Mouse (Mus musculus) testis, postnatal 14 days (tissue): Measurements from ENCODE around the gene Myl6b.
"Not testable (repeated sequence)": the region's sequence is repeated elsewhere in the genome, so short reads cannot be mapped to it uniquely, and the experiment has no call there.

Experiments
- DNase-seq: peaks from one replicate; pipeline ENCODE4 v3.0.0; 2021; ENCODE audit warnings: low spot score

Myl6b gene

GRCm38 (mm10) chr10:128518833-128519232 lies 20.3 kb upstream of the Myl6b start:
- no peak for DNase-seq

- no peak for DNase-seq
Observed at GRCm38 (mm10) chr10:128516677-128517076, 18.2 kb upstream of the Myl6b start.

- DNase-seq = no peak
Observed at GRCm38 (mm10) chr10:128516029-128516428, 17.5 kb upstream of the Myl6b start.

DNA sequence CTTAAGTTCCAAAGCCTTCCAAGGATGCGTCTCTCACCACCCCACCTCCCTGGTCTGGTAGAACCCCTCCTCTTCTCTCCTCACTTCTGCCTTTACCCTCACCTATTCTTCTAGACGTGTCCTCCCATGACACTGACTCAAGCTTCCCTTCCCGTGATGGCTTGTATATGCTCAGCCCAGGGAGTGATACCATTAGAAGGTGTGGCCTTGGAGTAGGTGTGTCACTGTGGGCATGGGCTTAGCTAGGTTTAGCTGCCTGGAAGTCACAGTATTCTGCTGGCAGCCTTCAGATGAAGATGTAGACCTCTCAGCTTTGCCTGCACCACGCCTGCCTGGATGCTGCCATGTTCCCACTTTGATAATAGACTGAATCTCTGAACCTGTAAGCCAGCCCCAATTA lies 16.6 kb upstream of the Myl6b start:
- no peak for DNase-seq

DNA sequence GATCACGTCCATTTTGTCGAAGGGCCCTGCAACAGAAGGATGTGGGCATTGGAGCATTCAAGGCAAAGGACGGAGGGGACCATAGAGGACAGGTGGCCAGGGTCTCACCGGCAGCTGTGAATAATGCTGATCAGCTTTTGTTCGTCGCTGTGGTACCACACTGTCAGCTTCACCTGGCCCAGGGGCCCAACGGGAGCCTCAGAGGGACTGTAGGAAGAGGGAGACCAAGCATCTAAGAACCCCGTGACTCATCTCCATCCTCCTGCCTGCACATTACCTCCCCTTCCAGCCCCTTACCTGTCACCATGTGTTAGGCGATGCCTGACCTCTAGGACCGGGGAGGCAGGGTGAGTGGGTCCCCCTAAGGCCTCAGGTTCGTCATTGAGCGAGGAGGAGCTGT lies 13.3 kb upstream of the Myl6b start:
- no peak for DNase-seq

DNA sequence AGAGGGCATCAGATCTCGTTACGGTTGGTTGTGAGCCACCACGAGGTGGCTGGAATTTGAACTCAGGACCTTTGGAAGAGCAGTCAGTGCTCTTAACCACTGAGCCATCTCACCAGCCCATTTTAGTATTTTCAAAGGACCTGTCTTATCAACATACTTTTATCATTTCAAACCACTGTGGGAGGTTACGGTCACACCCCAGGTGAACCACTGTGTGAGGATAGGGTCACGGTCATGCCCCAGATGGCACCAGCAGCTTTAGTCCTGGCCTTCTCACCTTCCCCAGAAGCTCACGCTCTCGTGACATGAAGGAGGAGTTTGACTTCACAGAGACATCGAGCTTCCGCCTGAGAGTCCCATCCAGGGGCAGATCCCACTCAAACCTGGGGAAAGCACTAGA lies 12.7 kb upstream of the Myl6b start:
- DNase-seq = no peak

DNA sequence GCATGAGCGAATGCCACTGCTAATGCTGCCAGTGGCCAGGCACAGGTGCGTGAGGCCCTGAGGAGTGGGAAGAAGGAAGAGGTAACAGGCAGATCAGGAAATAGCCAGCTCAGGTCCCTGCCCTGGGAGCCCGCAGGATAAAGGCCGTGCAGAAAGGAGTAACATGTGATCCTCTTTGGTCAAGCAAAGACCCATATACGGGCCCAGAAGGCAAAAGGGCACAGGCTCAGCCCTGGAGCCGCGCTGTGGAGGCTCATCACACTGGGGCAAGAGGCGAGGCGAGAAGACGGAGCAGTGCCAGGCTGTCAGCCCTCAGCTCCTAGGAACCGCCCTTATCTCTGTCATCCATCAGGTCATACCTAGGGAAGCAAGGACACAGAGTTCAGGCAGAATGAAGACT lies 11.8 kb upstream of the Myl6b start:
- DNase-seq = no peak

DNA sequence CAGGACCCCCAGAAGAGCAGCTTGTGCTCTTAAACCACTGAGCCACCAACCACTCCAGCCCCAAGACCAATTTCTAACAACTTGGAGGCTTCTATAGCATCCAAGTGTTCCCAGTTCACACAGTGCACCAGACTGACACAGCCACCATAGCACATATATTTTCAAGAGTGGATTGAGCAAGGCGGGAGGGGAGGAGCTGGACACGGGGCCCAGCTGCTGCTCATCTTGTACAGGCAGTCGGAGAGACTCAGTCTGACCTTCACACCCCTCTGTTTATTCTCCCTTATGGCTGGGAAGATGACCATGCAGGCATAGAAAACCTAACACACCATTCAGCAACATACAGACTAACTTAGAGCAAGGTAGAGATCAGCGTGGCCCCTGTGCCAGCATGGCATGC lies 11.3 kb upstream of the Myl6b start:
- no peak for DNase-seq

GRCm38 (mm10) chr10:128509203-128509602 lies 10.7 kb upstream of the Myl6b start:
- DNase-seq = no peak

DNA sequence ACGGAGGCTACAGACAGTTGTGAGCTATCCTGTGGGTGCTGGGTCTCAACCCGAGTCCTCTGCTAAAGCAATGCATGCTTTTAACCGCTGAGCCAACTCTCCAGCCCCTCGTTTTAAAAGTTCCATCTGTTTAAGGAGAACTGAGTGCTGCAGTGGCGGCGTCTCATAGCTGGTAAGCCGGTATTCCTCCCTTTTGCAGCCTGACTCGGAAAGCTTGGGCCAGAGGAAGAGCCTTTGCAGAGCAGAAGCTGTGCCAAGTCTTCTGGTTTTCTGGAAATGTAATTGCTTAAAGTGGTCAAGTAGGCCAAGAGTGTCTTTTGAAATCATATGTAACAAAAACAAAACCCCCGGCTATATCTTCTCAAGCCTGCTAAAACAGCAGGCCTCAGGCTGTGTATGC lies 9.8 kb upstream of the Myl6b start:
- no peak for DNase-seq

DNA sequence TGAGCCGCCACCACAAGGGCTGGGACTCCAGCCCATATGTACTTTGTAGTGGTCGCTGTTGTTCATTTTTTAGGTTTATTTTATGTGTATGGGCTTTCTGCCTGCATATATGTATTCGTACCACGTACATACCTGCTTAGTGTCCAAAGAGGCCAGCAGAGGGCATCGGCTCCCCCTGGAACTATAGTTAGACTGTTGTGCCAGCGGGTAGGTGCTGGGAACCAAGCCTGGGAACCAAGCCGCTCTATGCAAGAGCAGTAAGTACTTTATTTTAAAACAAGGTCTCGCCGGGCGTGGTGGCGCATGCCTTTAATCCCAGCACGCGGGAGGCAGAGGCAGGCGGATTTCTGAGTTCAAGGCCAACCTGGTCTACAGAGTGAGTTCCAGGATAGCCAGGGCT lies 7.5 kb upstream of the Myl6b start:
- no peak for DNase-seq

DNA sequence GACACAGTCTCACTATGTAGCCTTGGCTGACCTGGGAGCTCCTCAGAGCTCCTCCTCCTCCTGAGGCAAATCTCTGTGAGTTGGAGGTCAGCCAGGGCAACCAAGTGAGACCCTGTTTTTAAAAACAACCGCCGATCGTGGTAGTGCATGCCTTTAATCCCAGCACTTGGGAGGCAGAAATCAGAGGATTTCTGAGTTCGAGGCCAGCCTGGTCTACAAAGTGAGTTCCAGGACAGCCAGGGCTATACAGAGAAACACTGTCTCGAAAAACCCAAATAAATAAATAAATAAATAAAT lies 6.8 kb upstream of the Myl6b start:
- not testable (repeated sequence) for DNase-seq

GRCm38 (mm10) chr10:128504641-128505370 lies 6.3 kb upstream of the Myl6b start:
- no peak for DNase-seq

DNA sequence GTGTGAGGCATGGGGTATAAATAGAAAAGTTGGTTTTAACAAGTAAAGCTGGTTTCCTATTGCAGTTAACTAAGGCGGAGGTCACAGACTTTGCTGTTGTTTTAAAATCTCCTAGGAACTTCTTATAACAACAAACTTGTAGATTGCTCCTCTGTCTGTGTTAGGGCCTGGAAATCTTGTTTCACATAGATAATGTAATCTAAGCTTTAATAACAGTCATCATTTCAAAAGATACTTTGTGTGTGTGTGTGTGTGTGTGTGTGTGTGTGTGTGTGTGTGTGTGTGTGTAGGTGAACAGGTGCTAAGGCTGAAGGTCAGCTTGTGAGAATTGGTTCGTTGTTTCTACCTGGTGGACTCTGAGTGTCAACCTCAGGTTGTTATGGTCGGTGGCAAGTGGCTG lies 5.5 kb upstream of the Myl6b start:
- DNase-seq = no peak

DNA sequence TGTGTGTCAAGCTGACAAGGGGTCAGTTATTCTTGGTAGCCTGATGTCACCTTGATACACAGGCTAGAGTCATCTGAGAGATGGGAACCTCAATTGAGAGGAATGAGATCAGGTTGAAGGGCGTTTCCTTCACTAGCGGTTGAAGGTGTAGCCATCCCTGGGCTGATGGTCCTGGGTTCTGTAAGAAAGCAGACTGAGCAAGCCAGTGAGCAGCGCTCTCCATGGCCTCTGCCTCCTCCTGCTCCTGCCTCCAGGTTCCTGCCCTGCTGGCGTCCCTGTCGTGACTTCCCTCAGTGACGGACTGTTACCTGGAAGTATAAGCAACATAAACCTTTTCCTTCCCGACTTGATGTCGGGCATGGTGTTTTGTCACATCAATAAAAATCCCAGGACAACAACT lies 5.0 kb upstream of the Myl6b start:
- no peak for DNase-seq

DNA sequence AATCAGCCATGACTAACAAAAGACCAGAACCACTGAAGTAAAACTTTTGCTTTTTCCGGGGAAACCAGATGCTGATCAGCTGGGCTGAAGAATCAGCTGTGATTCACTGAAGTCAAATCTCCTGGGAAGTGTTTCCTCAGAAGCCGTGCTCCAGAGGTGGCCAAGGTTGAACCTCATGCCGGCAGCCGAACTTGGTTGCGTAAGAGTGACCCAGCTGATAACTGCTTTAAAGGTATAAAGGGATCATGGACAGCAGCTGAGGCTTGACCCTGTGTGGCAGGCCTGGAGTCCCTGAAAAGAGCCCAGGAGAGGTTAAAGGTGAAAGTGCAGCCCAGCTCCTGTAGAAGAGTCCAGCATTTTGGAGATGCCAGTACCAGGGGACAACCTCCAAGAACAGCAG lies 3.9 kb upstream of the Myl6b start:
- no peak for DNase-seq

DNA sequence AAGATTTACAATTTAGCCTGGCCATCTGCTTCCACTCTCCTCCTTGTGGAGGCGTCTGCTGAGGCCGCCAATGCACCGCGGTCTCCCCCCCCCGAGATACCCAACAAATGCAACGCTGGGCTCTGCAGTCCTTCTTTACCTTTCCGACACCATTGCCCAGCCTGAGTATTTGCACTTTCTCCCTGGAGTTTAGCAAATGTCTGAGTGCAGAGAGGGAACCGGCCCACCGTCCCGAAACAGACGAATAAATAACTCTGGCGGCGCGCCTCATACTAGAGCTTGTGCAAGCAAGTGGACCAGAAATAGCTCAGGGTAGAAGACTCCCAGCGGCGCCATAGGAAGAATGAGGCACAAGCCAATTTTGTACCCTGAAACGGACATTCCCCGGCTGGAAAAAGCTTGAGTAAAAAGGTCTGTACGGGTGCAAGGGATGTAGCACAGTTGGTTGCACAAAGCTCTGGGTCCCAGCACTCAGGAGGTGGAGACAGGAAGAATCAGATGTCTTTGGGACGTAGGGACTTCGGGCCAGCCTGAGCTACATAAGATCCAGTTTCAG lies 709 bp upstream of the Myl6b start:
- DNase-seq = no peak

DNA sequence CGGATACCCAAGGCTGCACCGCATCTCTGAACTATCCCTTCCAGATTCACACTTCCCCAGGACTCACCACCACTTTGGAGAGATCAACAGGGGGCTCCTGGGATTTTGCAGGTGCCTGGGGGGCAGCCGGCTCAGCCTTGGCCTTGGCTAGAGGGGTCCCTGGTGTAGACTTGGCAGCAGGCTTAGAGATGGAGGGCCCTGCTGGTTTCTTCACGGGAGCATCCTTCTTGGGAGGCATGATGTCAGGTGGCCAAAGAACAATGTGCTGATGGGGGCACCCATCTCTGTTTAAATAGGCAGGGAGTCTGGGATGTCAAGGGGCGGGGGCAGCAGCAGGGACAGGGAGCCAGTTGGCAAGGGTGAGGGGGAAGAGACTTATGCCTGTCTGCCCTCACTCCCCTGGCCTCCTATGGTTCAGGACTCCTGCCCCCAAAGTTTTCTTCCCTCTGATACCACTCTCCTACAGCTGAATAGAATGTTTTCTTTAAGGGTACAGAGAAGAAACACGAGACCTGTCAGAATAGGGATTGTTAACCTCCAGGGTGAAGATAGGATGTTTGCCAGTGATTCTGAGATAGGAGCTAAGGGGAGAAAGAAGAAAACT lies 1.2 kb downstream of the Myl6b start:
- no peak for DNase-seq

DNA sequence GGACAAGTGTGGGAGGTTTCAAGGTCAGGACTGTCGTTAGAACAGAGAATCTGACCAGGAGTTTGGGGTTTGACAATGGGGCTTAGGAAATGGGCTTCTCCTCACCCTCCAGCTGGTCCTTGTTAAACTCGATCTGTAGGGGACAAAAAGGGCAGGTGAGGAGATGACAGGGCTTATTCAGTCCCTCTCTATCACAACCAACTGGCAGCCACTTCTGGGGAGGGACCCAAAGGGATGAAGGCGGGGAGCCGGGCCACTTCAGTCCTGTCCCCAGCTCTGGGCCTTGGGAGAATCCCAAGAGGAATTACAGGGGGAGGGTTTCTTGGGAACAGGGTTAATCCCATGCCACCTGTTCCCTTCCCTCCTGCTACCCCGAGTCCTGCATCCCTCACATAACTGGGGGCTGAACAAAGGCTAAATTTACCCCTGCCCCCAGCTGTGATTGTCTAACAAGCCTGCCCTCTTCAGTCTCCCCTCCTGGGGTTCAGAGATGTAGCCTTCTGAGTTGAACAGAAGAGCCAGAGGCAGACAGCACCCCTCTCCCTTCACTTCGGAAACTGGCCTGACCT lies 1.9 kb downstream of the Myl6b start:
- DNase-seq = no peak

DNA sequence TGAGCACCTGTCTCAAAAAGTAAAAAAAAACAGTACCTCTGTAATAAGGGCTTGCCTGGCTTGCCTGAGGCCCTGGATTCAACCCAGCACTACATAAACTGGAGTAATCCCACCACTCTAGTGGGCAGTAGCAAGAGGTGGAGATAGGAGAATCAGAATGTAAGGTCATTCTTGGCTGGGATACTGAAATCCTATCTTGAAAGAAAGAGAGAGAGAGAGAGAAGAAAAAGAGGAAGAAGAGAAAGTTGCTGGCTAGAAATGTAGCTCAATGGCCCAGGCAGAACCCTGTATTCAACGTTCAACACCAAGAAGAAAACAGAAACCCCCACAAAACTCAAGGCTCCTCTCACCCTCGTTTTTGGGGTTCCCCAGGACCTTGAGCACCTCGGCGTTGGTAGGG lies 2.6 kb downstream of the Myl6b start:
- no peak for DNase-seq

DNA sequence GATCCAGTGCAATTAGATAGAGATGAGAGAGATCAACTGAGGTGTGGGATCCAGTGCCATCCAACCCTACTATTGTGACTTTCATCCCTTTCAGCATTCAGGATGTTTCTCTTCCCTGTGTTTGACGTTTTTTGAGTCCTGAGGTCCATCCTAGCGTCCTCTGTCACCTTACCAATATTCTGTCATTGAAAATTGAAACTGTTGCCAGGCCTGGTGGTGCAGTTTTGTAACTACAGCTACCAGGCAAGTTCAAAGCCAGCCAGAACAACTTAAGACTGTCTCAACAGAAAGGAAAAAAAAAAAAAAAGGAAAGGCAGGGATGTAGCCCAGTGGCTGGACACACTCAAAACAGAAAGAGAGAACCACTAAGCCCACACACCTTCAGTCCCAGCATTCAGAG lies 3.2 kb downstream of the Myl6b start:
- no peak for DNase-seq

GRCm38 (mm10) chr10:128494667-128495245 lies 3.7 kb downstream of the Myl6b start:
- no peak for DNase-seq
